Mouse (Mus musculus): ENCODE data around the gene Ccl9.

- TF ChIP-seq MAFK (IDR thresholded peaks at IDR 0.05; ENCODE audit: insufficient read depth, low read depth, low read length) (no peak), ZC3H11A (IDR thresholded peaks at IDR 0.05; ENCODE audit: borderline replicate concordance, low read depth, low read length) (no peak)
Measured at GRCm38 (mm10) chr11:83568061-83568460, 10.4 kb downstream of the Ccl9 start.

All from ES-E14 (cell line).